ENCODE assay signal across 7 mouse cellular contexts in genomic region chr10:77984660-77985059, GRCm38 (mm10). TPM values are rescaled to one million over a fixed set of nuclear protein-coding genes. Genes with fewer than 3 reads are reported as not detected.
DNase-seq lines count a peak whose midpoint lies in the region; ATAC-seq lines count a peak whose summit lies in the region.

No protein-coding gene starts in this region.

- ATAC-seq in forebrain, embryonic 14.5 days, result peak; percentile 76
- ATAC-seq in hindbrain, embryonic 12.5 days (ENCODE audit: low FRiP score), result peak; percentile 34; the same call in 1 of the 2 replicates
- peak; percentile 98 for ATAC-seq in megakaryocyte, adult 5-6 weeks (ENCODE audit: poor library complexity, severe bottlenecking)

- H3K4me1 ChIP-seq in forebrain, embryonic 14.5 days (ENCODE audit: control insufficient read depth, insufficient read depth, low read length), result no peaks in the 10 kb centered on the region
- peaks cover 1% of the 10 kb centered on the region; the same call in 1 of the 2 replicates for H3K4me1 ChIP-seq in hindbrain, embryonic 12.5 days

- peaks cover 42% of the 10 kb centered on the region for H3K36me3 ChIP-seq in forebrain, embryonic 14.5 days (ENCODE audit: control insufficient read depth, insufficient read depth, low read length)
- H3K36me3 ChIP-seq in hindbrain, embryonic 12.5 days, result peaks cover 48% of the 10 kb centered on the region

- no peak overlapping the region for H3K4me3 ChIP-seq in forebrain, embryonic 14.5 days (ENCODE audit: low read depth, low read length)
- no peak overlapping the region for H3K4me3 ChIP-seq in hindbrain, embryonic 12.5 days

- no peaks in the 10 kb centered on the region for H3K9me3 ChIP-seq in forebrain, embryonic 14.5 days (replicated peaks; ENCODE audit: control insufficient read depth, low read length)
- H3K9me3 ChIP-seq in hindbrain, embryonic 12.5 days (replicated peaks), result no peaks in the 10 kb centered on the region

- H3K27ac ChIP-seq in forebrain, embryonic 14.5 days (ENCODE audit: low read depth, low read length), result no peak overlapping the region
- no peak overlapping the region for H3K27ac ChIP-seq in hindbrain, embryonic 12.5 days

- peak; percentile 67 for DNase-seq in T-cell, adult 2 months (ENCODE audit: low spot score)
- peak; percentile 68 for DNase-seq in cerebellum, adult 11 months
- peak; percentile 89 for DNase-seq in forebrain, embryonic 14.5 days (ENCODE audit: low spot score)
- peak; percentile 77 to 87 for DNase-seq in left cerebral cortex, adult 18-20 months (ENCODE audit: low spot score in 2 of 2)
- peak; percentile 79 to 82 for DNase-seq in right cerebral cortex, postnatal 10 days (ENCODE audit: low spot score in 2 of 2)

- WGBS in forebrain, embryonic 14.5 days, result 1% methylated on average over 4 of the region's 4 CpGs
- WGBS in hindbrain, embryonic 12.5 days, result 3% methylated on average over 4 of the region's 4 CpGs

- H3K27me3 ChIP-seq in forebrain, embryonic 14.5 days (replicated peaks; ENCODE audit: control insufficient read depth, insufficient read depth, low read length), result no peaks in the 10 kb centered on the region
- no peaks in the 10 kb centered on the region for H3K27me3 ChIP-seq in hindbrain, embryonic 12.5 days

- H3K9ac ChIP-seq in forebrain, embryonic 14.5 days (ENCODE audit: low read length), result no peak overlapping the region
- no peak overlapping the region for H3K9ac ChIP-seq in hindbrain, embryonic 12.5 days

- no peak overlapping the region for H3K4me2 ChIP-seq in forebrain, embryonic 14.5 days (ENCODE audit: low read length)
- H3K4me2 ChIP-seq in hindbrain, embryonic 12.5 days (replicated peaks), result no peak overlapping the region

RNA-seq across cellular contexts. Expression of gene 1810043G02Rik, which starts 6.3 kb away (rescaled TPM):
- 31.0 and 35.0 TPM in 2 replicates for polyA plus RNA-seq in forebrain, embryonic 14.5 days (2014; fragmentation: Nextera tagmentation; extraction: Ambion mirVana)
- polyA plus RNA-seq in hindbrain, embryonic 12.5 days (2016; fragmentation: Nextera tagmentation; extraction: Ambion mirVana), result 33.8 and 34.8 TPM in 2 replicates
- 10 to 100 TPM; 33.9 to 36.1 TPM for total RNA-seq in left cerebral cortex, adult 18-20 months (2021)
- total RNA-seq in megakaryocyte, adult 5-6 weeks (2015), result 9.1 and 12.3 TPM in 2 replicates
- 12.2 and 15.8 TPM in 2 replicates for total RNA-seq in megakaryocyte, adult 5-6 weeks (2017)

RNA-seq across cellular contexts. Expression of gene Trpm2, which starts 14.3 kb away (rescaled TPM):
- 1.4 and 2.8 TPM in 2 replicates for polyA plus RNA-seq in forebrain, embryonic 14.5 days (2014; fragmentation: Nextera tagmentation; extraction: Ambion mirVana)
- polyA plus RNA-seq in hindbrain, embryonic 12.5 days (2016; fragmentation: Nextera tagmentation; extraction: Ambion mirVana), result 1.3 and 1.4 TPM in 2 replicates
- 10 to 100 TPM; 47.5 to 51.9 TPM for total RNA-seq in left cerebral cortex, adult 18-20 months (2021)
- total RNA-seq in megakaryocyte, adult 5-6 weeks (2015), result 15.2 and 20.7 TPM in 2 replicates
- 33.5 and 35.8 TPM in 2 replicates for total RNA-seq in megakaryocyte, adult 5-6 weeks (2017)

RNA-seq across cellular contexts. Expression of gene Pfkl, which starts 25.2 kb away (rescaled TPM):
- polyA plus RNA-seq in forebrain, embryonic 14.5 days (2014; fragmentation: Nextera tagmentation; extraction: Ambion mirVana), result 77.0 and 91.6 TPM in 2 replicates
- 118 and 132 TPM in 2 replicates for polyA plus RNA-seq in hindbrain, embryonic 12.5 days (2016; fragmentation: Nextera tagmentation; extraction: Ambion mirVana)
- total RNA-seq in left cerebral cortex, adult 18-20 months (2021), result 100 to 1,000 TPM; 147 TPM
- total RNA-seq in megakaryocyte, adult 5-6 weeks (2015), result 6.9 and 7.0 TPM in 2 replicates
- 13.6 and 16.9 TPM in 2 replicates for total RNA-seq in megakaryocyte, adult 5-6 weeks (2017)

RNA-seq across cellular contexts. Expression of gene Dnmt3l, which starts 57.1 kb away (rescaled TPM):
- polyA plus RNA-seq in forebrain, embryonic 14.5 days (2014; fragmentation: Nextera tagmentation; extraction: Ambion mirVana), result not detected in 2 replicates
- 0.48 TPM in 1 of 2 replicates, not detected in the other for polyA plus RNA-seq in hindbrain, embryonic 12.5 days (2016; fragmentation: Nextera tagmentation; extraction: Ambion mirVana)
- not detected for total RNA-seq in left cerebral cortex, adult 18-20 months (2021)
- total RNA-seq in megakaryocyte, adult 5-6 weeks (2015), result 2.5 TPM in 1 of 2 replicates, not detected in the other
- 0.37 TPM in 1 of 2 replicates, not detected in the other for total RNA-seq in megakaryocyte, adult 5-6 weeks (2017)

RNA-seq across cellular contexts. Expression of gene Aire, which starts 58.8 kb away (rescaled TPM):
- polyA plus RNA-seq in forebrain, embryonic 14.5 days (2014; fragmentation: Nextera tagmentation; extraction: Ambion mirVana), result 0.07 and 0.14 TPM in 2 replicates
- polyA plus RNA-seq in hindbrain, embryonic 12.5 days (2016; fragmentation: Nextera tagmentation; extraction: Ambion mirVana), result 0.20 and 0.23 TPM in 2 replicates
- under 1 TPM in 1 of 2 experiments, not detected in 1; 0.28 TPM for total RNA-seq in left cerebral cortex, adult 18-20 months (2021)
- not detected in 2 replicates for total RNA-seq in megakaryocyte, adult 5-6 weeks (2015)
- not detected in 2 replicates for total RNA-seq in megakaryocyte, adult 5-6 weeks (2017)

Comparison
In these comparisons a context has a peak if more than half of its experiments do, and no peak if none do; other contexts are left out.
1. ATAC-seq: peak in every context shown above with its lines; median percentile 98 in megakaryocyte, adult 5-6 weeks; 76 in forebrain, embryonic 14.5 days; 34 in hindbrain, embryonic 12.5 days.
2. RNA of gene Pfkl, which starts 25.2 kb away (total RNA-seq): 147 TPM in left cerebral cortex, adult 18-20 months; 6.9 to 16.9 TPM in megakaryocyte, adult 5-6 weeks; every median in the first group is over 4 times any median in the second.
3. Peak in every context shown above with its lines, with median percentiles within 50 percentile points of each other: DNase-seq.